Mouse (Mus musculus): Measurements from ENCODE around the gene U2af1l4.

GRCm38 (mm10) chr7:30556894-30557536, 6.1 kb upstream of the U2af1l4 start:
- 0 out of 2 replicates have a peak, but pooled peaks have one; percentile 23 for TF ChIP-seq CTCF (IDR thresholded peaks at IDR 0.05; ENCODE audit: control insufficient read depth, insufficient read depth, low read length)
- TF ChIP-seq POLR2A (IDR thresholded peaks at IDR 0.05; ENCODE audit: borderline replicate concordance, control insufficient read depth, low read depth, low read length) = no peak
